Mouse (Mus musculus) forelimb bud, embryonic 11.5 days (tissue): ENCODE results near the gene Nsun7.
A peak's percentile ranks its signal among the peaks of the same experiment; 100 is the strongest.

Source experiments
- DNase-seq: peaks from one replicate; pipeline ENCODE4 v3.0.0-alpha.2; 2012; ENCODE audit warnings: low read depth, low spot score

Gene Nsun7

GRCm38 (mm10) chr5:66337025-66337968, 77.6 kb downstream of the Nsun7 start:
- DNase-seq: peak; percentile 40

- no peak for DNase-seq
These were observed 78.3 kb downstream of the Nsun7 start for GRCm38 (mm10) chr5:66337969-66338345.

DNA sequence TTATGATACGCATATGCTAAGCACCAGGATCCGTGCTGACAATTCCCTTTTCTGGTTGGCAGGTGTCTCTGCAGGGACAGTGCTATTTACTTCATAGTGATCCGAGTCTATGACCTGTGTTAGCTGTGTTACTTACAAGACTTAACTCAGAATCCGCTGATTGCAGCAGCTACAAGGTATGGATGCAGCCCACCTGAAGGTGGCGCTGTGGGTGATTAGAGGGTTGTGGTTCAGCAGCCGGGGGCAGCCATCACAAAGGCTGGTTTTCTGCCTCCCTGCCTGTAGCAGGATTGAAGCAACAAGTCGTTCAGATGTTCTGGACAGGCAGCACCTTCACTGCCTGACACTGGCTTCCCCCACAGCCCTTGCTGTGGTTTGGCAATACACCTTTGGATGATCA, 78.9 kb downstream of the Nsun7 start:
- peak; percentile 46 for DNase-seq

DNA sequence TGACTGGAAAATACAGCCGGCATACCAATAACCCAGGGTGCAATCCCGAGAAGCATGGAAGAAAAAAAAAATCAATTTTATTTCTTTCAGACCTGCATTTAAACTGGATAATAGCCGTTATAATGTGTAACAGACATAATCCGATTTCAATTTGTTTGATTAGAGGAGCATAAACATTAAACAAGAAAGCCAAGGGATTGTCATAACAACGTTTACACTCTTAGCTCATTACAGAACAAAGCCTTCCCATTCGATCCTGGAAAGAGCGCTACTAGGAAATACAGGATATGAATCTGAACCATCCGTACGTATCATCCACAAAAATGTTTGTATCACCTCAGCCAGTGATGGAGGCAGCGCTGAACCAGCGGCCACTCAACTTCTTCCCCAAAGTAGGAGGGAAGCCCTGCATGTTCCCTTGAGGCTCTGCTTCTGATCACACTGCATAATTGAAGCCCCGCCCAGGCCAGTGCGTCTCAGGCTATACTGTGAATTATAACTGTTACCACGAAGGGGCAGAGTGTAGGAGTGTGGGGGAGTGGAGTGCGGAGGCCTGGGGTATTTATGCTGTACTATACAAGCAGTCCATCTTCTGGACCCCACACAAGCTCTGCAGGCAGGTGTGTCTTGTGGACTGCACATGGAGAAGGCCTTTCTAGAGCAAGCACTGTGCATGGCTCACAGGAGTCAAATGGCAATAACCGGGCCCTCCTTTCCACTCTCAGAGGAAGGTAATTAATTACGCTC, 80.8 kb downstream of the Nsun7 start:
- no peak for DNase-seq

DNA sequence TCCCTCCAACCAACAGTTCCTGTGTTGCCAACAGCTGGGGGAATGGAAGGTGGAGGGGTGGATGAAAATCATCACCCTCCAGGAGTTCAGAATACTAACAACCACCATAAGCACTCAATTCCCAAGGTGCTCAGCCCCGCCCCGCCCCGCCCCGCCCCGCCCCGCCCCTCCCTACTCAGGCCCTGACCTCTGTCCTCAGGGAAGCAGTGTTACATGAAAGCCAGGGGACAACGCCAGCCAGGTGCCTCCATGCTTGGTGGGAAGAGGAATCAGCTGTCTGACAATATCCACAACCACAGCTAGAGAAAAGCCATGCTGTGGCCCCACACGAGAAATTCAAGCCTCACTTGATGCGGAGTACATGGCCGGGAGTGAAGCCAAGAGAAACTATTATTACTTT, 82.2 kb downstream of the Nsun7 start:
- no peak for DNase-seq

DNA sequence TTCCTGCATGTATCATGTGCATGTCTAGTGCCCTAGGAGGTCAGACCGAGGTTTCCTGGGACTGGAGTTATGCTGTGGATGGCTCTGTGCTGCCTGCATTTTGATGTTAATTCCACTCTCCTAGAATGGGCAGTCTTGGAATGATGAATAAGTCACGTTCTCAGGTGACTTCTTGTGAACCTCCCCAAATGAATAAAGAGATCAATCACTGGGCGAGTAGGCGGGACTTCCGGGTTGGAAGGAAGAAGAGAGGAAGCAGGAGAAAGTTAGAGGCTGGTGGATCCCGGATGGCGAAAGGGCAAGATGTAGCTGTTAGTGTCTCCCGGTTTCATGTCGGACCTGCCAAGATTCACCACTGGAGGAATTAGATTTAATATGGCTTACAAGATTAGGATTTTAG, 82.6 kb downstream of the Nsun7 start:
- no peak for DNase-seq

GRCm38 (mm10) chr5:66344182-66344581, 84.5 kb downstream of the Nsun7 start:
- no peak for DNase-seq

- no peak for DNase-seq
These were observed 85.4 kb downstream of the Nsun7 start for GRCm38 (mm10) chr5:66345140-66345539.

DNA sequence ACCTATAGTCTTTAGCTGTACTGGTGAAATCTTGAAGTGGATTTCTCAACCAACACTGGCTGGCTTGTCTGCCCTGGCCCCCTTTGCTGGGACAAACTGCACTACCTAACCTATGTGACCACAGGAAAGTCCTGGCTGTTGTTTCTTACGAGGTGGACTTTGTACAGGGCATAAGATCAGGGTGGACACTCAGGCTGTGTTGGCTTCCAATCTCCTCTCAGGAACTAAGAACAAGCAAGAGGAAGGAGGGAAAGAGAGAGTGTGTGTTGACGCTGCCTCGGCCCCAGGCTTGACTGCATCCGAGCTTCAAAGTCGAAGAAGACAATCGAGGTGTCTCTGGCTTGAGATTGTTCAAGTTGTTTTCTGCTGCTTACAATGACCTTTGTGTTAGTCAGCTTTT, 87.1 kb downstream of the Nsun7 start:
- DNase-seq: no peak
